Mouse (Mus musculus): ENCODE measurements around the gene Fpgt.

The Fpgt gene

DNA sequence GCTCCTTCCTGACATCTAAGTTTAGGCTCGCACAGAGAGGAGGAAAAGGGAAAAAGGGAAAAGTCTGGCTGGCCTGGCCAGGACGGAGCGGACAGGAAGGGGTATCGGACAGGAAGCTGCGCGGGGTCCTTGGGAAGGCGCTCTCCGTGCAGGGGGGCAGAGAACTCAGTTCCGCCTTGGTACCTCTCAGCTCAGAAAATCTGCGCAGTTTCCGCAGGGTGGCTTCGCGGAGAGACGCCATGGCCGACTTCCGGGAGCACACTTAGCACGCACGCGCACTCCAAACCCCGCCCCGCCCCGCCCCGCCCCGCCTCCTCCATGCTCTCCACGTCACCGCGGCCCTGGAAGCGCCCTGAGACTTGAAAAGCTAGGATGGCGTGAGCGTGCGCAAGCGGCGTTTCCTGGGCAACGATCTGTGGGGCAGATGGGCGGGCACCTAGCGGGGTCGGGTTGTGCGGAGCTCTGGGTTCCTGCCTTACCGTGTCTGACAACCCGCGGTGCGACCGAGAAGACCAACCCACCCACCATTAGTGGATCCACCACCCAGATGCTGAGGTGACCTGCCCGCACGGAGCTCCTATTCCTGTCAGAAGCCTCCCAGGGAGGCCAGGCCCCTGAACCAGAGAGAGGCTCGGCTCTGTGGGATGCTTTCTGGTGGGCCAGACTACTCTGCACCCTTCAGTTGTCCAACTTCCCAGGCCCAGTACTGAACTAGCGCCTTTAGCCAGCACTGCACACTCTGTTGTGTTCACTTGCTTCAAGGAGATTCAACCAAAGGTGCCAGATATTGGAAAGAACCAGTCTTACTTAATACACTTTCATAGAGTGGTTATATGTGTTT is at the start of gene Fpgt, which contains the start of gene Lrriq3:
Fpgt (minus strand) TSS at position 288 of the 841 bp plus-strand sequence.
Lrriq3 (plus strand) TSS at position 319 of the 841 bp plus-strand sequence.
- peak; percentile 86 for DNase-seq (ENCODE audit: low spot score)

DNA sequence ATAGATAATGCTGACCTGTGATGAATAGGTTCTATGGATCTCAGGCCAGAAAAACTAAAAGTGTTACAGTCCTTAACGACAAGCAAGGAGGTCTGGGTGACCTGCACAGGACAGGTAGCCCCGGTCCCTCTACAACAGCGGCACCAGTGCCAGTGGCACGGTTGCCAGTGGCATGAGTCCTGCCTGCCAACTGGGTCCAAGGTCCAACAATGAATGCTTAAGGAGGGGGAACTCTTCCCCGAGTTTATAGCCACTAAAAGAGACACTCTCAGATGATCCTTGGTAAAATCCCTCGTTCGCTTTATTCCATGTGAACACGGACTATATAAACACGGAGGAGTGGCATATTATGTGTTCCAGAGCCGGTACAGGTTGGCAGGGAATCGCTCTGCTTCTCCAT is 47.8 kb upstream of the Fpgt start:
- no peak for DNase-seq (ENCODE audit: low spot score)

DNA sequence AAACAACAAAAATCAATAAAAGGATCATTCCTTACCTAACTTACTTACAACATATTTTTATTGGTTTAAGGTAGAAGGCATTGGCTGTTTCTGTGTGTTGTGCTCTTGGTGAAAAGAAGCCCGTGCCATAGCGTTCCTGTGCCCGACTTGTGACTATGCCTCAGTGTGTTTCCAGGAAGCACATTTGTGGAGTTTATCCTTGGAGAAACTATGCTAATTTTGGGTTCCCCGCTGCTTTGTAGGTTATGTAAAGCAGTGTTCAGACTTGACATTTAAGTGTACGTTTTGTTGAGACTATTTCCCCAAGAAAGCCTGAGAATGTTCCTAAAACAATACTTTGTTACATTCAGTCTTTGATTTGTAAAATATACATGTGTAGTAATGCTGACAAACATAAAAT is 44.5 kb upstream of the Fpgt start:
- no peak for DNase-seq (ENCODE audit: low spot score)

DNA sequence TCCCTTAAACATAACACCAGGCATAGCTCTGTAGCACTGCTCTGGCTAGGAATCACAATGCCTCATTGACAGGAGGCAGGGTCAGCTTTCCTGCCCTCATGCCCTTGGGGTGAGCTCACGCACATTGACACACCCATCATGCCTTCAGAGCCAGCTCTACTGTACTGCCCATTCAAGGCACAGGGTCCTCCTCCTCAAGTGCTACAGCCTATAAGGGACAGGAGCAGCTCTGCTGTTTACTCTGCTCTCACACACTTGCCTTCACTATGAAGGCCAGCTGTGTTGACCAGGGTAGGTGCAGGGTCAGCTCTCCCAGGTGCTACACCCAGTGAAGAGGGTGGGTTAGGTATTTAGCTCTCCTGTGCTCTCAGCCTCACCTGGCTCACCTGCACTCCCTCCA is 12.8 kb upstream of the Fpgt start:
- DNase-seq (ENCODE audit: low spot score): no peak

DNA sequence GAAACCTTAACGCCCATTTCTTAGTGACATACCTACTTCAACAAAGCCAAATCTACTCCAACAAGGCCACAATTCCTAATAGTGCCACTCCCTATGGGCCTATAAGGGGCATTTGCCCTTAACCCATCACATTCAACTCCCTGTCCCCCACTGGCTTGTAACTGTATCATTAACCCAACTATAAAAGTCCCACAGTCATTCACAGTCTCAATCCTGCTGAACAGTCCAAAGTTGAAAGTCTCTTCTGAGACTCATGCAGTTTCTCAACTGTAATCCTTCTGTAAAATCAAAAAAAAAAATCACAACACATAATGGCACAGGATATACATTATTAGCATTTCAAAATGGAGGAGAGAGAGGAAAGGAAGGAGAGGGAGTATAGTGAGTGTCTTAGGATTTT is 6.1 kb upstream of the Fpgt start:
- DNase-seq (ENCODE audit: low spot score): no peak

DNA sequence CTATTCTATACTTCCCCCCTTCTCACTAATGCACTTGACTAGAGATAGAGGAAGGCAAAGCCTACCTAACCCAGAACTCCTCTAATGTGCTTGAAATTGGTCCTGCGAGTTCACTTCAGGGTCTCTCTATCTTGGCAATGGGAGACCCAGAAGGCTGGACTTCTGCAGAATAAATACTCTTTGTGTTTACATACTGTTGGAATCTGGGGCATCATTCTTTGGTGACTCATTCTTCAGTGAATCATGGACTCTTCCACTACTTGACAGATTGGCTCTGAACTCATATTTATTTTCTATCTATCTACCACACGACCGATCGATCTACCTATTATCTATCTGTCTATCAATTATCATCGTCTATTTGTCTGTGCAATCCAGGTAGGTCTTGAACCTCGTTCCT is 1.1 kb downstream of the Fpgt start:
- DNase-seq (ENCODE audit: low spot score): no peak

DNA sequence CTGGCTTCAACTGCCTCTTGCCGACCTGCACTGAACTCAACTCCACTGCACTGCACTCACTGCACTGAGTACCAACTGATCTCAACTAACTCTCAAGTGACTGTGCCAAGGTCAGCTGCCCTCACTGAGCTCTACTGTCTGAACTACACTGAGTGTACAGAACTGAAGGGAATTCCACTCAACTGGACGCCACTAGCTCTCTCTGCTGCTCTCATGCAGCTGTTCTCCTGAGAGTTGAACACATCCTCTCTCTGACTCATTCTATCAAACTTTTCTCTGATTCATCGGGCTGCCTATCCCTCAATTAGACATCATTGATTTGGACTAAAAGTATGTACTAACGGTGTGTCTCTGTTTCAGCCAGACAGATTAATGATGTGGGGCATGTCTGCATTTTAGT is 15.3 kb downstream of the Fpgt start:
- DNase-seq (ENCODE audit: low spot score): no peak

DNA sequence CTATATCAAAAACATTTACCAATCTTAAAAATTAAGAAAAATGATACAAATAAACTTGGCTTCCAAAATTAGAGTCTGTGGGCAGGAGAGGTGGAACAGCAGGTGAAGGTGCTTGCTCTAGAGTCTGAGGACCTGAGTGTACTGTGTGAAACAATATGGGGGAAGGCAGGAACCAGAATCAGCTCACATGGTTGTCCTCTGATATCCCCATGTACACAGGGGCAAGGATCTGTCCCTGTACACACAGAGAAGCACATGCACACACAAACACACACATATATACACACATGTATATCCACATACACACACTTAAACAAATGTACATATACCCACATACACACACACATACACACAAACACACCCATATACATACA is 33.8 kb downstream of the Fpgt start:
- no peak for DNase-seq (ENCODE audit: low spot score)

DNA sequence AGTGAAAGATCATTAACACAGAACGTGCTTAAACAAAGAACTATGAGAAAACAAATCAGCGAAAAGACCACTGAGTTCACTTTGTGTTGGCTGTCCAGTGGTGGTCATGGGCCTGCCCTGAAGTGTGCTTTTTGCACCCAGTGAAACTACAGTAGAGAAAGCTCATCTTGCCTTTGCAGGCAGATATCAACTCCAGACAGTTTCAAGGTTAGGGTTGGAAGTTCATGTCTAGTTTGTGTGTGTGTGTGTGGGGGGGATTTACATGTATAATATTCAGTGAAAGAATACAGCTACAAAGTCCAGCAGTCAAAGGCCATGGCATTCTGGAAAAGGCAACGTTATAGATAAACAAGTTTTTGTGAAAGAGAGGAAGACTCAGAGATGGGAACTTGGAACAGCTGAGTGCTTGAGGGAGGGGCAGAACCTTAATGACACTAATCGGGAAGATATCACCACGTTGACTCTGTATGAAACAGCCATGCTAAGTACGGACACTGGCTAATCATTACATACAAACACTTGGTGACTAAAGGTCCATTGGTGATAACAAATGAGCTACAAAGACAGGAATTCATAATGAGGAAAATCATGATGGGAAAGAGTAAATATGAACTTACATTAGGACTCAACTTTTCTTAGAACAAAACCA is 34.3 kb downstream of the Fpgt start:
- DNase-seq (ENCODE audit: low spot score): no peak

DNA sequence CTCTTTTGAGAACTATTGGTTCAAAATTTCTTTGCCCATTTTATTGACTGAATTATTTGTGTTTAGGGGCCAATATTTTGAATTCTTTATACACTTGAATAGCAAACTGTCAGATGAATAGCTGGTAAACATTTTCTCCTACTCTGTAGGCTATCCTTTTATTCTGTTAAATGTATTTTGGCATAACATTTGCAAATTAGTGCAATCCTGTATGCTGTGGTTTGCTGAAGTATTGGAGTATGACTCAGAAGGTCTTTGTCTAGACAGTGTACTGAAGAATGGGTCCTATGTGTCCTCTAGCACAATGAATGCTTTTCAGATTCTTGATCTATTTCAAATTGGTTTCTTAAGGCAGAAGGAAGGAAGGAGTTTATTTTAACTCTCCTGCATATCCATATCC is 35.6 kb downstream of the Fpgt start:
- no peak for DNase-seq (ENCODE audit: low spot score)

DNA sequence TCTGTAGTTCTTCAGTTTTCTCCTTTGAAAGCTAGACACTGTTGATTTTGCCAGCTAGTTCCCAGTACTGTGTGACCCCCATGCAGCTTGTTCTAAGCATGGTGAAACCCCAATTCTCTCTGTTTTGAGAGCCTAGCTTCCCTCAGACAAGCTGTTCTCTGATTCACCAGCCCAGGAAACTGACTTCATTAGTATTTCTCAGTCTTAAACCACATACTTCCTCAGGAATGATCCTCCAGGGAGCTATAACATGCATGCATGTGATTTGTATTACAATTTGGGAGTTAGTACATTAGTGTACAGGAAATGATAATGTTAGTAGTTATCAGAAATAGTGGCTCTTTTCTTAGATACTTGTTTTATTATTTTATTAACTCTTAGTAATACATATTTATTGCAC is 36.6 kb downstream of the Fpgt start:
- DNase-seq (ENCODE audit: low spot score): no peak

DNA sequence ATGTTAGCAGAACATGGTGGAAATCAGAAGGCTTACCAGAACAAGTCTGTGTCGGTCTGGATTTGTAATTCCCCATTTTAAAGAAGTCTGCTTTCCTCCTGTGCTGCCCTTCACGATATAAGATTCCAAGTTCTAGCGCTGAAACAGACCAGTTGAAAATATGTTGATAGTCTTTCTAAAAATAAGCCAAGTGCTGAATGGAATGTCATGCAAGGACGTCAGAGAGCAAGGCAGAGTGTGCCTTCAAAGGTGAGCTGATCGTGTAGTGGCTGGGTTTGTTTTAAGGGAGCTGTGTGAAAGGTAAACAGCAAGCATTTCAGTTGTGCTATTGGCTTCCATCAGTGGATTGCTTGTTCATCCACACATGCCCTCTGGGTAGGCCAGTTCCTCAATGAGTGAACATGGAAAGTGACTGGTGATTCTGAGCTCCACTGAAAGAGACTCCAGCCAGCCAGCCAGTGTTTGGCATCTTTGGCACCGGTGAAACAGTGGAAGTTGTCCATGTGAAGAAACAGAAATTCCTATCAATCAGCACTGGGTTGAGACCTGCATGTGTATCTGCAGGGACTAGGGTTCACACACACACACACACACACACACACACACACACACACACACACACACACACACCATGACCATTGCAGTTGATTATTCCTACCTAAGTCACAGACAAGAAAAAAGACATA is 37.8 kb downstream of the Fpgt start, which contains the start of gene Tnni3k:
Tnni3k (minus strand) TSS at position 177 of the 686 bp plus-strand sequence.
- no peak for DNase-seq (ENCODE audit: low spot score)

DNA sequence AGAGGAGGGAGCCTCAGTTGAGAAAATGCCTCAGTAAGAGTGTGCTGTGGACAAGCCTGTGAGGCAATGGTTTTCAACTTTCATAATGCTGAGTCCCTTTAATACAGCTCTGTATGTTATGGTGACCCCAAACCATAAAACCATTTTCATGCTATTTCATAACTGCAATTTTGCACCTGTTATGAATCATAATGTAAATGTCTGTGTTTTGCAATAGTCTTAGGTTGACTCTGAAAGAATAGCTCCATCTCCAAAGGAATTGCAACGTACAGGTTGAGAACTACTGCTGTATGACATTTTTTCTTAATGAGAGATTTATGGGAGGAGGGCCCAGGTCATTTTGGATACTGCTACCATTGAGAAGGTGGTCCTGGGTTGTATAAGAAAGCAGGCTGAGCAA is 40.0 kb downstream of the Fpgt start:
- DNase-seq (ENCODE audit: low spot score): no peak

DNA sequence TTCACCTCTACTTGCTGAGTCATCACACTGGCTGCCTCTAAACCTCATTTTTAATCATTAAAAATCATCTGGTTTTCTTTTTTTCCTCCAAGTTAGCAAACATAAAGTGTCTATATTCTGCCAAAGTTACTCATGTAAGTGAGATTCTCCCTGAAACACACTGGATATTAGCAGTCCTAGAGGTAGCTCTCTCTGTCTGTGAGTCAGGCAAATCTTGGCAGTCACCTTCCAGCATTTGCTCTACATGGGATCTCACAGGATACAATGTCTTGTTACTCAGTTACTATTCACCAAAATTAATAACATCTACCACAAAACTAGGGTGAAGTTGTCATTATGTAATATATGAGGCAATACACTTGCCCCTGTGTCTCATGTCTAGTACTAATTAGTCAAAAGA is 41.2 kb downstream of the Fpgt start:
- DNase-seq (ENCODE audit: low spot score): no peak

DNA sequence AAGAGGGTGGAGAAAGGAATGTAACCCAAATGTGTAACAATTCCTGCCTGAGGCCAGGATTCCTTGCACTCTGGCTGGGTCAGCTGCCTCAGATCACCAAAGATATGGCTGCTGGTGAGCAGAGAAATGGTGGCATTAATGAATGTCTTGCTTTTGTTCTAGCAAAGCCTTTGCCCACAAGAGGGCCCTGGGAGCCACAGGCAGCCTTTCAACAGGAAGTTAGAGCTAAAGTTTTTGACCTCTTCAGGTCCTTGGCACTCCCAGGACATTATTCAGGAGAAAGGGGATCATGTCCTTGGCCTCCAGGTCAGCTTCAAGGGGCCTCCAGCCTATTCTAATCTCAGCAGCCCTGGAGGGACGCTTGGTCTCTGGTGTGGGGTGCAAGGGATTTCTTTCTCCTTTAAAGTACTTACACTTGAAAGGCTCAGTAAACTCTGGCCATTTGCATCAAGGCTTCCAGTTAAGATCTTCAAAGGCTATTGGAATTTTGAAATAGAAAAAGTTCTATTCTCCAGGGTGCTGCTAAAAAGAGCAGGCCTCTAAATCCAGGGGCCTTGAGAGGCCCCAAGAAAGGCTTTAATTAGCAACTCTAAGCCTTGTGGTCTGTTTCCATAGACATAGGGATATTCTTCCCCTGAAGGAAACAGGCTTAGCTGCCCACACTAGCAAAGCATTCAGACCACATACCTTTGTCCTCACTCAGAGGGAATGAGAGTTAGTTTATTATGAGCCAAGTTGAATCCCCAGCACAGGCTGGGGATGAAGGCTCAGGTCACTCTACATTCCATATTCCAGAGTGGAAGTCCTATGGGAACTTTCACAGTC is 54.0 kb downstream of the Fpgt start:
- DNase-seq (ENCODE audit: low spot score): no peak
